Mouse (Mus musculus) gastrocnemius, adult 2 months (tissue): Measurements from ENCODE around the gene Rcor1. TPM values are rescaled to one million over a fixed set of nuclear protein-coding genes. Genes with fewer than 3 reads are reported as not detected.

Experiments
- DNase-seq: peaks from one replicate; pipeline ENCODE4 v3.0.0; 2022
- H3K27ac ChIP-seq: fragments of 200-600 bp; 2 replicates; pipeline ENCODE4 v1.8.1; 2022; ENCODE audit warnings: mild to moderate bottlenecking
- H3K4me3 ChIP-seq: fragments of 200-600 bp; 2 replicates; pipeline ENCODE4 v1.8.1; 2022; ENCODE audit warnings: mild to moderate bottlenecking, moderate library complexity
- CTCF ChIP-seq: fragments of 200-600 bp; IDR thresholded peaks from 2 replicates; pipeline ENCODE4 v1.8.1; 2022; ENCODE audit warnings: antibody characterized with exemption, mild to moderate bottlenecking, moderate library complexity
- intact Hi-C: fragments of 180-260 bp; cut with DNase I; formaldehyde crosslinking; loops from one replicate; pipeline ENCODE4 v1.15.1; 2025
- total RNA-seq, 2 experiments: library from RNA; stranded (reverse); gene quantifications; 2 replicates each; pipeline ENCODE4 v1.2.3; 2021

The Rcor1 gene
- total RNA-seq, 2 experiments from 2014 or later = 6.8 to 8.5 TPM

- DNase-seq = no peak
- Histone ChIP-seq H3K27ac (peak overlapping the region; percentile 68), H3K4me3 (no peak overlapping the region)
- intact Hi-C loops = loop anchor here (5.0 kb wide), 2 partner anchors 49 to 164 kb away; no protein-coding TSS in a partner anchor
- TF ChIP-seq CTCF = no peak
Observed at GRCm38 (mm10) chr12:111088731-111089141, 49.6 kb downstream of the Rcor1 start.

- Histone ChIP-seq H3K4me3 (no peak overlapping the region), H3K27ac (peak overlapping the region; percentile 68)
- intact Hi-C loops = loop anchor here (5.0 kb wide), 2 partner anchors 48 to 163 kb away; no protein-coding TSS in a partner anchor
- TF ChIP-seq CTCF = no peak
- DNase-seq = peak; percentile 63
Observed at GRCm38 (mm10) chr12:111089145-111089544, 50.0 kb downstream of the Rcor1 start.

- Histone ChIP-seq H3K4me3 (no peak overlapping the region), H3K27ac (0 out of 2 replicates have a peak overlapping the region, but pooled peaks have one; percentile 16)
- TF ChIP-seq CTCF = no peak
- intact Hi-C loops = no loop called here
- no peak for DNase-seq
Observed at GRCm38 (mm10) chr12:111090801-111091200, 51.6 kb downstream of the Rcor1 start.

- no peak for DNase-seq
- Histone ChIP-seq H3K27ac (no peak overlapping the region), H3K4me3 (no peak overlapping the region)
- intact Hi-C loops = no loop called here
- TF ChIP-seq CTCF = no peak
Observed at GRCm38 (mm10) chr12:111091981-111092380, 52.8 kb downstream of the Rcor1 start.

- no peak for DNase-seq
- TF ChIP-seq CTCF = no peak
- intact Hi-C loops = no loop called here
- no peak overlapping the region for H3K4me3 ChIP-seq
- peak overlapping the region; percentile 51; the same call in 1 of the 2 replicates for H3K27ac ChIP-seq
Observed at GRCm38 (mm10) chr12:111094073-111094472, 54.9 kb downstream of the Rcor1 start.

GRCm38 (mm10) chr12:111095086-111095485, 55.9 kb downstream of the Rcor1 start:
- DNase-seq = no peak
- no peak for TF ChIP-seq CTCF
- H3K4me3 ChIP-seq = no peak overlapping the region
- H3K27ac ChIP-seq = no peak overlapping the region
- intact Hi-C loops = no loop called here

GRCm38 (mm10) chr12:111096249-111096648, 57.1 kb downstream of the Rcor1 start:
- H3K4me3 ChIP-seq = no peak overlapping the region
- DNase-seq = no peak
- TF ChIP-seq CTCF = no peak
- H3K27ac ChIP-seq = no peak overlapping the region
- intact Hi-C loops = no loop called here

GRCm38 (mm10) chr12:111097036-111097435, 57.9 kb downstream of the Rcor1 start:
- no peak for DNase-seq
- TF ChIP-seq CTCF = no peak
- H3K4me3 ChIP-seq = no peak overlapping the region
- intact Hi-C loops = no loop called here
- no peak overlapping the region for H3K27ac ChIP-seq

- H3K27ac ChIP-seq = no peak overlapping the region
- no peak for TF ChIP-seq CTCF
- H3K4me3 ChIP-seq = no peak overlapping the region
- no peak for DNase-seq
- intact Hi-C loops = no loop called here
Observed at GRCm38 (mm10) chr12:111111176-111111575, 72.0 kb downstream of the Rcor1 start.

- TF ChIP-seq CTCF = no peak
- no peak overlapping the region for H3K27ac ChIP-seq
- no peak overlapping the region for H3K4me3 ChIP-seq
- no peak for DNase-seq
- intact Hi-C loops = no loop called here
Observed at GRCm38 (mm10) chr12:111114593-111114992, 75.4 kb downstream of the Rcor1 start.

GRCm38 (mm10) chr12:111119506-111120085, 80.4 kb downstream of the Rcor1 start:
- no peak for DNase-seq
- no peak for TF ChIP-seq CTCF
- no peak overlapping the region for H3K27ac ChIP-seq
- intact Hi-C loops = no loop called here
- H3K4me3 ChIP-seq = no peak overlapping the region

- intact Hi-C loops = no loop called here
- TF ChIP-seq CTCF = no peak
- H3K27ac ChIP-seq = no peak overlapping the region
- no peak for DNase-seq
- H3K4me3 ChIP-seq = no peak overlapping the region
Observed at GRCm38 (mm10) chr12:111120976-111121645, 82.0 kb downstream of the Rcor1 start.

GRCm38 (mm10) chr12:111122332-111122852, 83.2 kb downstream of the Rcor1 start:
- peak; percentile 48 for TF ChIP-seq CTCF
- intact Hi-C loops = no loop called here
- no peak for DNase-seq
- H3K4me3 ChIP-seq = no peak overlapping the region
- H3K27ac ChIP-seq = no peak overlapping the region
